Mouse (Mus musculus) stomach, embryonic 15.5 days (tissue): ENCODE data around the gene Hnrnpa0. TPM values are rescaled to one million over a fixed set of nuclear protein-coding genes. Genes with fewer than 3 reads are reported as not detected.
"Not testable (repeated sequence)": the region's sequence is repeated elsewhere in the genome, so short reads cannot be mapped to it uniquely, and the experiment has no call there.

Experiments
- ATAC-seq: fragments of 200-750 bp; cut with Nextera tagmentation; 2 replicates; pipeline ENCODE4 v1.8.0; 2017; ENCODE audit warnings: low read depth, moderate number of reproducible peaks, moderate TSS enrichment; ENCODE audit not compliant: insufficient read depth, low FRiP score
- H3K27ac ChIP-seq: fragments of 300-500 bp; sonication (generic); 2 replicates; pipeline ENCODE4 v1.5.1; 2015; ENCODE audit warnings: mild to moderate bottlenecking, inconsistent platforms
- H3K27me3 ChIP-seq: fragments of 300-500 bp; sonication (generic); replicated peaks from 2 replicates; pipeline ENCODE4 v1.6.1; 2015; ENCODE audit warnings: inconsistent platforms
- H3K36me3 ChIP-seq: fragments of 300-500 bp; sonication (generic); 2 replicates; pipeline ENCODE4 v1.6.1; 2015; ENCODE audit warnings: inconsistent platforms
- H3K4me1 ChIP-seq: fragments of 300-500 bp; sonication (generic); 2 replicates; pipeline ENCODE4 v1.6.1; 2015; ENCODE audit warnings: inconsistent platforms
- H3K4me2 ChIP-seq: fragments of 300-500 bp; sonication (generic); 2 replicates; pipeline ENCODE4 v1.6.1; 2015; ENCODE audit warnings: mild to moderate bottlenecking, inconsistent platforms
- H3K4me3 ChIP-seq: fragments of 300-500 bp; sonication (generic); replicated peaks from 2 replicates; pipeline ENCODE4 v1.5.1; 2015; ENCODE audit warnings: inconsistent platforms
- H3K9ac ChIP-seq: fragments of 300-500 bp; sonication (generic); 2 replicates; pipeline ENCODE4 v1.6.1; 2015; ENCODE audit warnings: inconsistent platforms
- H3K9me3 ChIP-seq: fragments of 300-500 bp; sonication (generic); 2 replicates; pipeline ENCODE4 v1.6.1; 2016; ENCODE audit warnings: inconsistent platforms
- WGBS: fragments of 180-500 bp; shearing (Covaris S2); methylation state at CpG from one replicate; pipeline ENCODE4 v1.1.7; 2015; 5-methylcytosine and 5-hydroxymethylcytosine counted together
- polyA plus RNA-seq: library from polyadenylated mRNA; unstranded; fragments of >200 nt; fragmentation: Nextera tagmentation; extraction: Ambion mirVana; gene quantifications from 2 replicates; pipeline ENCODE4 v1.2.1, GENCODE M21; 2015

The Hnrnpa0 gene
- polyA plus RNA-seq, 1 experiment from 2014 or later = 34.7 TPM

GRCm38 (mm10) chr13:58149629-58150028, 21.3 kb upstream of the Hnrnpa0 start:
- Histone ChIP-seq H3K4me1 (no peaks in the 10 kb centered on the region), H3K4me3 (no peak overlapping the region), H3K9me3 (no peaks in the 10 kb centered on the region), H3K36me3 (no peaks in the 10 kb centered on the region), H3K27me3 (no peaks in the 10 kb centered on the region), H3K4me2 (no peak overlapping the region), H3K9ac (no peak overlapping the region), H3K27ac (no peak overlapping the region)
- 73% methylated on average over 3 of the region's 3 CpGs for WGBS
- no peak for ATAC-seq

GRCm38 (mm10) chr13:58149033-58149558, 20.7 kb upstream of the Hnrnpa0 start:
- H3K27me3 ChIP-seq = no peaks in the 10 kb centered on the region
- H3K4me1 ChIP-seq = no peaks in the 10 kb centered on the region
- no peaks in the 10 kb centered on the region for H3K9me3 ChIP-seq
- no peaks in the 10 kb centered on the region for H3K36me3 ChIP-seq
- H3K27ac ChIP-seq = no peak overlapping the region
- peak overlapping the region; percentile 73 for H3K4me2 ChIP-seq
- H3K9ac ChIP-seq = no peak overlapping the region
- peak; percentile 39; the same call in 1 of the 2 replicates for ATAC-seq
- peak overlapping the region; percentile 37 for H3K4me3 ChIP-seq
- WGBS = 41% methylated on average over 5 of the region's 5 CpGs

GRCm38 (mm10) chr13:58148256-58148831, 20.0 kb upstream of the Hnrnpa0 start:
- Histone ChIP-seq H3K27ac (no peak overlapping the region), H3K4me1 (no peaks in the 10 kb centered on the region)

GRCm38 (mm10) chr13:58147760-58148159, 19.4 kb upstream of the Hnrnpa0 start:
- WGBS = 79% methylated on average over 1 of the region's 1 CpGs
- no peak for ATAC-seq
- no peaks in the 10 kb centered on the region for H3K9me3 ChIP-seq

More at GRCm38 (mm10) chr13:58148256-58148831, 20.0 kb upstream of the Hnrnpa0 start:
- 1% methylated on average over 17 of the region's 17 CpGs for WGBS
- no peak overlapping the region for H3K9ac ChIP-seq
- peak; percentile 82; the same call in 1 of the 2 replicates for ATAC-seq
- H3K27me3 ChIP-seq = no peaks in the 10 kb centered on the region
- H3K4me3 ChIP-seq = peak overlapping the region; percentile 37
- H3K9me3 ChIP-seq = no peaks in the 10 kb centered on the region
- peak overlapping the region; percentile 73 for H3K4me2 ChIP-seq
- H3K36me3 ChIP-seq = no peaks in the 10 kb centered on the region

GRCm38 (mm10) chr13:58146603-58147002, 18.2 kb upstream of the Hnrnpa0 start:
- 95% methylated on average over 8 of the region's 8 CpGs for WGBS

More at GRCm38 (mm10) chr13:58147760-58148159, 19.4 kb upstream of the Hnrnpa0 start:
- H3K4me3 ChIP-seq = no peak overlapping the region
- H3K27ac ChIP-seq = no peak overlapping the region
- no peaks in the 10 kb centered on the region for H3K4me1 ChIP-seq
- no peaks in the 10 kb centered on the region for H3K36me3 ChIP-seq
- H3K9ac ChIP-seq = no peak overlapping the region
- H3K4me2 ChIP-seq = no peak overlapping the region
- no peaks in the 10 kb centered on the region for H3K27me3 ChIP-seq

GRCm38 (mm10) chr13:58131692-58132091, 3.3 kb upstream of the Hnrnpa0 start:
- no peaks in the 10 kb centered on the region for H3K27me3 ChIP-seq
- H3K9me3 ChIP-seq = no peaks in the 10 kb centered on the region
- H3K4me3 ChIP-seq = no peak overlapping the region
- no peaks in the 10 kb centered on the region for H3K36me3 ChIP-seq
- no peak overlapping the region for H3K9ac ChIP-seq
- peaks cover 5% of the 10 kb centered on the region; the same call in 1 of the 2 replicates for H3K4me1 ChIP-seq
- 48% methylated on average over 3 of the region's 3 CpGs for WGBS
- no peak for ATAC-seq
- no peak overlapping the region for H3K4me2 ChIP-seq
- H3K27ac ChIP-seq = no peak overlapping the region

More at GRCm38 (mm10) chr13:58146603-58147002, 18.2 kb upstream of the Hnrnpa0 start:
- not testable (repeated sequence) for H3K4me1 ChIP-seq, H3K9ac ChIP-seq, H3K36me3 ChIP-seq, H3K4me3 ChIP-seq, H3K4me2 ChIP-seq, H3K9me3 ChIP-seq, H3K27ac ChIP-seq, ATAC-seq, H3K27me3 ChIP-seq

GRCm38 (mm10) chr13:58129687-58130246, 1.4 kb upstream of the Hnrnpa0 start:
- WGBS = 27% methylated on average over 4 of the region's 4 CpGs
- H3K4me2 ChIP-seq = peak overlapping the region; percentile 65
- peaks cover 7% of the 10 kb centered on the region; the same call in 1 of the 2 replicates for H3K4me1 ChIP-seq
- H3K27me3 ChIP-seq = no peaks in the 10 kb centered on the region
- ATAC-seq = no peak
- no peaks in the 10 kb centered on the region for H3K9me3 ChIP-seq
- peak overlapping the region; percentile 98 for H3K27ac ChIP-seq
- H3K36me3 ChIP-seq = no peaks in the 10 kb centered on the region
- peak overlapping the region; percentile 91 for H3K4me3 ChIP-seq
- peak overlapping the region; percentile 89; the same call in 1 of the 2 replicates for H3K9ac ChIP-seq

- H3K9me3 ChIP-seq = no peaks in the 10 kb centered on the region
- peak overlapping the region; percentile 98 for H3K27ac ChIP-seq
- H3K4me1 ChIP-seq = peaks cover 13% of the 10 kb centered on the region
- H3K9ac ChIP-seq = peak overlapping the region; percentile 89
- under 1% methylated on average over 71 of the region's 83 CpGs for WGBS
- H3K4me2 ChIP-seq = peak overlapping the region; percentile 65
- peak overlapping the region; percentile 91 for H3K4me3 ChIP-seq
- no peaks in the 10 kb centered on the region for H3K36me3 ChIP-seq
- H3K27me3 ChIP-seq = no peaks in the 10 kb centered on the region
- ATAC-seq = peak; percentile 97
These were observed 664 bp upstream of the Hnrnpa0 start for GRCm38 (mm10) chr13:58128768-58129671.

- ATAC-seq = peak; percentile 15
- Histone ChIP-seq H3K4me1 (peaks cover 15% of the 10 kb centered on the region), H3K4me3 (peak overlapping the region; percentile 91), H3K27ac (peak overlapping the region; percentile 98), H3K9me3 (no peaks in the 10 kb centered on the region), H3K36me3 (no peaks in the 10 kb centered on the region), H3K9ac (peak overlapping the region; percentile 95), H3K27me3 (no peaks in the 10 kb centered on the region), H3K4me2 (peak overlapping the region; percentile 63)
- under 1% methylated on average over 80 of the region's 81 CpGs for WGBS
These were observed 492 bp downstream of the Hnrnpa0 start for GRCm38 (mm10) chr13:58127766-58128361.

GRCm38 (mm10) chr13:58126862-58127765, 1.2 kb downstream of the Hnrnpa0 start:
- under 1% methylated on average over 59 of the region's 92 CpGs for WGBS
- no peak for ATAC-seq

More at GRCm38 (mm10) chr13:58126862-58127765, 1.2 kb downstream of the Hnrnpa0 start:
- H3K9ac ChIP-seq = peak overlapping the region; percentile 95
- H3K4me3 ChIP-seq = peak overlapping the region; percentile 91
- H3K9me3 ChIP-seq = no peaks in the 10 kb centered on the region
- no peaks in the 10 kb centered on the region for H3K36me3 ChIP-seq
- H3K4me2 ChIP-seq = peak overlapping the region; percentile 63
- H3K4me1 ChIP-seq = peaks cover 15% of the 10 kb centered on the region
- H3K27me3 ChIP-seq = no peaks in the 10 kb centered on the region
- H3K27ac ChIP-seq = peak overlapping the region; percentile 98
